Comparison of ENCODE assay signal across 8 mouse cellular contexts in the genomic region with DNA sequence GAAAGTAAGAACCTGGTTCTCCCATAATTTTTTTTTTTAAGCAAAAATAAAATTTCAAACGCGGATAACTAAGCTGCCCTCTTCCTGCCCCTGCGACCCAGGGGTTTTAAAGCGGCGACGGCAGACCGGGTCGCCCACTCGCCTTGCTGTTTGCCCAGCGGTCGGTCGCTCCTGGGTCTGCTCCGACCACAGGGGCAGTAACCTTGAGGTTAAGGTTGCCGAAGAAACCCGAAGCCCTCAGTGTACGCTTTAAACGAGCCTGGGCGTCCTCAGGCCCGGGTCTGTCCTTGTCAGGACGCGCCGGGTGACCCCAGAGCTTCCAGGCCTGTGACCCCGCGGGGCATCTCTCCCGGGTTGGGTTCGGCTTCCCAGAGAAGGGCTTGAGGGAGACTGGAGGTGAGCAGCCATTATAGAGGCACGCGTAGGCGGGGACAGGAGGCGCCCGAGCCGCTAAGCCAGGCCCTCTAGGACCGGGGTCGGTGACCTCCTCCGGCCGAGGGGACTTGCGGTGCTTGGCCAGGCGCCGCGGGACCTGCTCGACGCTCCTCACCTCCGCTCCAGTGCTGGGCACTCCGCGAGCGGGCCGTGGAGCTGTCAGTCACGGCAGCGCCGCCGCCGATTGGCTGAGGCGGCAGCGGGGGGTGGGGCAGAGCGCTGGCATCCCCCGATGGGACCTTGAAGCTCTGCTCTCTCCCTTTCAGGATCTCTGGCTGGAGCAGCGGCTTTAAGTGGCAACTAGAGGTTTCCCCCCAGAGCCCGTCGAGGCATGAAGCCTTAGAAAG.
DNase-seq lines count a peak whose midpoint lies in the region; ATAC-seq lines count a peak whose summit lies in the region.

No protein-coding gene starts in this region.

- no peaks in the 10 kb centered on the region for H3K27me3 ChIP-seq in hindbrain, embryonic 14.5 days (ENCODE audit: control insufficient read depth, insufficient read depth, low read length)

- peak overlapping the region; percentile 71 for H3K4me2 ChIP-seq in hindbrain, embryonic 14.5 days (replicated peaks)

- H3K4me3 ChIP-seq in hindbrain, embryonic 14.5 days (replicated peaks; ENCODE audit: low read length): peak overlapping the region; percentile 47

- no peak overlapping the region for H3K27ac ChIP-seq in hindbrain, embryonic 14.5 days

- H3K9me3 ChIP-seq in hindbrain, embryonic 14.5 days (ENCODE audit: control insufficient read depth, low read length): no peaks in the 10 kb centered on the region

- peak; percentile 94 for ATAC-seq in hindbrain, embryonic 14.5 days (ENCODE audit: low FRiP score)

- H3K9ac ChIP-seq in hindbrain, embryonic 14.5 days: peak overlapping the region; percentile 62

- DNase-seq in T-cell, adult 2 months (ENCODE audit: low spot score): peak; percentile 89
- peak; percentile 95 to 96 for DNase-seq in cerebellum, postnatal 25 days
- peak; percentile 78 to 83 for DNase-seq in frontal cortex, postnatal 25 days (ENCODE audit: low spot score in 2 of 2)
- DNase-seq in hindbrain, embryonic 14.5 days (ENCODE audit: low spot score): peak; percentile 91
- peak; percentile 79 for DNase-seq in left cerebral cortex, adult 11 months (ENCODE audit: low spot score)
- DNase-seq in lung, postnatal 36 days: peak; percentile 95
- peak; percentile 93 for DNase-seq in retina, embryonic 14.5 days (ENCODE audit: low spot score)
- DNase-seq in thymus, postnatal 36 days: peak; percentile 94 to 97

- peaks cover 21% of the 10 kb centered on the region for H3K4me1 ChIP-seq in hindbrain, embryonic 14.5 days (replicated peaks; ENCODE audit: control insufficient read depth, insufficient read depth, low read length)

- WGBS in hindbrain, embryonic 14.5 days: under 1% methylated on average over 59 of the region's 59 CpGs

- no peaks in the 10 kb centered on the region for H3K36me3 ChIP-seq in hindbrain, embryonic 14.5 days (replicated peaks; ENCODE audit: control insufficient read depth, insufficient read depth)
